Mouse (Mus musculus): Measurements from ENCODE around the gene Fam183b.
"Not testable (repeated sequence)": the region's sequence is repeated elsewhere in the genome, so short reads cannot be mapped to it uniquely, and the experiment has no call there.

Fam183b gene

GRCm38 (mm10) chr11:58752434-58752833 lies 49.3 kb downstream of the Fam183b start, which contains the start of gene Olfr316:
Gene Olfr316, plus strand, starts transcription at chr11:58752734.
- no peak for DNase-seq

- DNase-seq = not testable (repeated sequence)
Observed at GRCm38 (mm10) chr11:58751096-58751495, 50.7 kb downstream of the Fam183b start.

Measured in cerebellum, postnatal 10 days (tissue).